Mouse (Mus musculus) cortical plate, adult 2 months (tissue): ENCODE data around the gene Iqcd. TPM values are rescaled to one million over a fixed set of nuclear protein-coding genes. Genes with fewer than 3 reads are reported as not detected.
A peak's percentile ranks its signal among the peaks of the same experiment; 100 is the strongest.

Experiments used
- H3K27ac ChIP-seq: fragments of 200-500 bp; 2 replicates; pipeline ENCODE4 v1.5.1; 2012; ENCODE audit warnings: low read length, control low read depth, inconsistent platforms; ENCODE audit not compliant: insufficient read depth
- H3K4me1 ChIP-seq: fragments of 200-500 bp; 2 replicates; pipeline ENCODE4 v1.6.1; 2011; ENCODE audit warnings: low read length; ENCODE audit not compliant: control insufficient read depth, insufficient read depth
- H3K4me3 ChIP-seq: fragments of 200-500 bp; 2 replicates; pipeline ENCODE4 v1.5.1; 2011; ENCODE audit warnings: mild to moderate bottlenecking, low read length, control low read depth; ENCODE audit not compliant: insufficient read depth
- CTCF ChIP-seq: fragments of 200-500 bp; IDR thresholded peaks from 2 replicates; pipeline ENCODE4 v1.5.1; 2011; ENCODE audit warnings: mild to moderate bottlenecking, control low read depth, low read length; ENCODE audit not compliant: insufficient read depth; ENCODE audit errors: extremely low read depth
- POLR2A ChIP-seq: fragments of 200-500 bp; IDR thresholded peaks from 2 replicates; pipeline ENCODE4 v1.6.1; 2011; ENCODE audit warnings: mild to moderate bottlenecking, low read length, control low read depth; ENCODE audit not compliant: insufficient read depth; ENCODE audit errors: extremely low read depth
- polyA plus RNA-seq: library from polyadenylated mRNA; depleted of rRNA; stranded (reverse); fragments of >200 nt; gene quantifications from 2 replicates; pipeline ENCODE4 v1.2.3, GENCODE M21; 2012

Gene Iqcd
- polyA plus RNA-seq, 1 experiment, result 2.5 TPM

DNA sequence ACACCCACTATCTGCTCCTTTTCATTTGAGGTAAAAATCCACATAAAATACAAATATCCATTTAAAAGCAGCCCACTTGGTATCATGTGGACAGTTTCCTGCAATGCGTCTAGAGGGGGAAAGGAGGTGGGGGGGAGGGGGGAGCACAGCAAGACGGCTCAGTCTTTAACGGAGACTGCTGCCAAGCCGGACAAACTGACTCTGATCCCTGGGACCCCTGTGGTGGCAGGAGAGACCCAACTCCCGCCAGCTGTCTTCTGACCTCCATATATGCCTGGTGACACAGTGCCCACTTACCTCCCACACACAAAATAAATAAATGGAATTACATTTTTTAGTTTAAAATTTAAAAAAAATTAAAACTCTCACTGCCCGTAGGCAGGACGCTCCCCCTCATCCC, 14.7 kb downstream of the Iqcd start:
- no peak overlapping the region for H3K27ac ChIP-seq
- no peaks in the 10 kb centered on the region for H3K4me1 ChIP-seq
- TF ChIP-seq CTCF, result no peak
- TF ChIP-seq POLR2A, result no peak
- no peak overlapping the region for H3K4me3 ChIP-seq

DNA sequence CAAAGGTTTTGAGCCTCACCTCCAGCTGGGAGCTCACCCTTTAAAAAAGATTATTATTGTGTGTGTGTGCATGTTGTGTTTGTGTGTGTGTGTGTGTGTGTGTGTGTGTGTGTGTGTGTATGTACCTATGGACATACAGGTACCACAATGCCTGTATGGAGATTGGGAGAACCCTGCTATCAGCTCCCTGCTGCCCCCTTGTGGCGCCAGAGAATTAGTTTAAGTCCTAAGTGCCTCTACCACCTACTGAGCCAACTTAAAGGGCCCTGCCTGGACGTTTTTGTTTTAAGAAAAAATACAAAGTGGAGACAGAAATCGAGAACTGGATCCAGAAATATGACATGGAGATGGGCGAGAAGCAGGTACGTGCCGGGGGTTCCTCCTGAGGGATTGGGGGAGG, 16.0 kb downstream of the Iqcd start:
- no peak for TF ChIP-seq POLR2A
- TF ChIP-seq CTCF, result peak; percentile 79
- Histone ChIP-seq H3K4me3 (peak overlapping the region; percentile 34), H3K4me1 (no peaks in the 10 kb centered on the region), H3K27ac (no peak overlapping the region)

GRCm38 (mm10) chr5:120605241-120605661, 16.4 kb downstream of the Iqcd start:
- Histone ChIP-seq H3K4me1 (no peaks in the 10 kb centered on the region), H3K27ac (no peak overlapping the region), H3K4me3 (peak overlapping the region; percentile 34)
- TF ChIP-seq POLR2A, result no peak
- TF ChIP-seq CTCF, result no peak

- Histone ChIP-seq H3K27ac (no peak overlapping the region), H3K4me3 (peak overlapping the region; percentile 34; the same call in 1 of the 2 replicates), H3K4me1 (no peaks in the 10 kb centered on the region)
- TF ChIP-seq CTCF (peak; percentile 94), POLR2A (peak; percentile 54)
These were observed 16.9 kb downstream of the Iqcd start for GRCm38 (mm10) chr5:120605688-120606087.

GRCm38 (mm10) chr5:120606590-120607200, 17.9 kb downstream of the Iqcd start:
- Histone ChIP-seq H3K27ac (no peak overlapping the region), H3K4me3 (no peak overlapping the region), H3K4me1 (peaks cover 2% of the 10 kb centered on the region; the same call in 1 of the 2 replicates)
- no peak for TF ChIP-seq CTCF
- TF ChIP-seq POLR2A, result no peak

DNA sequence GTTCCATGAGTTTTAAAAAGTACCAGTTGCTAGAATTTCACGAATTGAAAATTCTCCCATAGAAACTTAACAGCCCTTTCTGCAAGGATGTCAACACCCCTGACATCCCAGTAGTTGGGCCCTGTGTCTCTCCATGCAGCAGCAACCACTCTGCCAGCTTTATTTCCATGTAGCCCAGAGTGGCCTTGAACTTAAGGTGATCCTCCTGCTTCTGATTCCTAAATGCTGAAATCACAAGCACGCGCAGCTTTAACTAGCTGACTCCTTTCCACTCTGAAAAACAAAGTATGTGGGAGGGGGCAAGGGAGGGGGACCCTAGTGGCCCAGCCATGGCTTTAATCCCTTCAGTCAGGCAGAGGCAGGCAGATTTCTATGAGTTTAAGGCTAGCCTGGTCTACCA, 18.5 kb downstream of the Iqcd start:
- Histone ChIP-seq H3K4me3 (no peak overlapping the region), H3K27ac (no peak overlapping the region), H3K4me1 (peaks cover 2% of the 10 kb centered on the region; the same call in 1 of the 2 replicates)
- TF ChIP-seq CTCF, result no peak
- no peak for TF ChIP-seq POLR2A

GRCm38 (mm10) chr5:120609246-120609775, 20.5 kb downstream of the Iqcd start:
- no peak overlapping the region for H3K27ac ChIP-seq
- H3K4me3 ChIP-seq, result no peak overlapping the region
- no peak for TF ChIP-seq POLR2A
- no peak for TF ChIP-seq CTCF
- peaks cover 2% of the 10 kb centered on the region; the same call in 1 of the 2 replicates for H3K4me1 ChIP-seq

GRCm38 (mm10) chr5:120610906-120611305, 22.1 kb downstream of the Iqcd start:
- TF ChIP-seq CTCF (no peak), POLR2A (no peak)
- peaks cover 2% of the 10 kb centered on the region; the same call in 1 of the 2 replicates for H3K4me1 ChIP-seq
- H3K27ac ChIP-seq, result no peak overlapping the region
- H3K4me3 ChIP-seq, result peak overlapping the region; percentile 46; the same call in 1 of the 2 replicates

- peaks cover 2% of the 10 kb centered on the region; the same call in 1 of the 2 replicates for H3K4me1 ChIP-seq
- H3K27ac ChIP-seq, result no peak overlapping the region
- no peak for TF ChIP-seq CTCF
- TF ChIP-seq POLR2A, result no peak
- H3K4me3 ChIP-seq, result peak overlapping the region; percentile 46
These were observed 22.6 kb downstream of the Iqcd start for GRCm38 (mm10) chr5:120611416-120611815.

DNA sequence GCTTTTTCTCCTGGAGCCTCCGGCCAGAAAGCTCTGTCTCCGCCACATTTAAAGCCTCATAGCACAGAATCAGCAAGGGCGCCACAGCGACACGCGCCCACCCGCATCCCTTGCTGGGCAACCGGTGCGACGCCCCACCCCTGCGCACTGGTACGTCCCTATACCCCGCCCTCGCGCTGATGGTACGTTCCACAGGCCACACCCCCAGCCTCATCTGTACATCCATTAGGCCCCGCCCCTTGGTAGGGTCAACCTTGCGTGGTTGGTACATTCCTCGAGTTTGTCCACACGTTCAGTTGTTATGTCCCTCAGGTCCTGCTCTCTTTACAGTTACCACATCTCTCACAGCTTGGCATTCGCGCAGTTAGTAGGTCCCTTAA, 23.6 kb downstream of the Iqcd start, which contains the start of the genes Rita1 and Ddx54:
Gene Rita1 (minus strand): TSS at position 148 of the 380 bp plus-strand sequence.
Gene Ddx54 (plus strand): TSS at position 298 of the 380 bp plus-strand sequence.
- Histone ChIP-seq H3K4me1 (peaks cover 2% of the 10 kb centered on the region; the same call in 1 of the 2 replicates), H3K27ac (peak within 1 kb of the TSS; percentile 95), H3K4me3 (peak within 1 kb of the TSS; percentile 46)
- peak; percentile 86 for TF ChIP-seq POLR2A
- no peak for TF ChIP-seq CTCF
